Mouse (Mus musculus): ENCODE data around the gene Bin2.

The Bin2 gene

GRCm38 (mm10) chr15:100678581-100678980 is 9.2 kb upstream of the Bin2 start:
- Histone ChIP-seq H3K27me3 (ENCODE audit: insufficient read depth, low read length) (peaks cover 5% of the 10 kb centered on the region), H3K4me1 (replicated peaks; ENCODE audit: low read depth, low read length) (peaks cover 55% of the 10 kb centered on the region), H3K4me3 (replicated peaks; ENCODE audit: low read length) (no peak overlapping the region), H3K9me3 (ENCODE audit: low read length) (no peaks in the 10 kb centered on the region), H3K36me3 (ENCODE audit: insufficient read depth, low read length) (no peaks in the 10 kb centered on the region)
- no peak for TF ChIP-seq NANOG (IDR thresholded peaks at IDR 0.05; ENCODE audit: borderline replicate concordance, low read length)
- no peak for TF ChIP-seq CTCF (conservative IDR thresholded peaks at IDR 0.05; ENCODE audit: low read length)
- no peak for TF ChIP-seq POU5F1 (IDR thresholded peaks at IDR 0.05; ENCODE audit: borderline replicate concordance, low read length)

GRCm38 (mm10) chr15:100677675-100678074 is 8.3 kb upstream of the Bin2 start:
- peaks cover 64% of the 10 kb centered on the region for H3K4me1 ChIP-seq (replicated peaks; ENCODE audit: low read depth, low read length)
- TF ChIP-seq CTCF (conservative IDR thresholded peaks at IDR 0.05; ENCODE audit: low read length) = no peak
- no peaks in the 10 kb centered on the region for H3K9me3 ChIP-seq (ENCODE audit: low read length)
- peaks cover 5% of the 10 kb centered on the region for H3K27me3 ChIP-seq (ENCODE audit: insufficient read depth, low read length)
- H3K36me3 ChIP-seq (ENCODE audit: insufficient read depth, low read length) = no peaks in the 10 kb centered on the region
- no peak overlapping the region for H3K4me3 ChIP-seq (replicated peaks; ENCODE audit: low read length)

GRCm38 (mm10) chr15:100676521-100676920 is 7.2 kb upstream of the Bin2 start:
- H3K27me3 ChIP-seq (ENCODE audit: insufficient read depth, low read length) = peaks cover 5% of the 10 kb centered on the region
- no peaks in the 10 kb centered on the region for H3K9me3 ChIP-seq (ENCODE audit: low read length)
- H3K36me3 ChIP-seq (ENCODE audit: insufficient read depth, low read length) = no peaks in the 10 kb centered on the region
- TF ChIP-seq CTCF (conservative IDR thresholded peaks at IDR 0.05; ENCODE audit: low read length) (peak; percentile 16; the same call in 1 of the 2 replicates), NANOG (IDR thresholded peaks at IDR 0.05; ENCODE audit: borderline replicate concordance, low read length) (no peak), POU5F1 (IDR thresholded peaks at IDR 0.05; ENCODE audit: borderline replicate concordance, low read length) (no peak)
- no peak overlapping the region for H3K4me3 ChIP-seq (replicated peaks; ENCODE audit: low read length)
- peaks cover 60% of the 10 kb centered on the region for H3K4me1 ChIP-seq (replicated peaks; ENCODE audit: low read depth, low read length)

GRCm38 (mm10) chr15:100675486-100675885 is 6.1 kb upstream of the Bin2 start:
- no peaks in the 10 kb centered on the region for H3K36me3 ChIP-seq (ENCODE audit: insufficient read depth, low read length)
- peaks cover 52% of the 10 kb centered on the region for H3K4me1 ChIP-seq (replicated peaks; ENCODE audit: low read depth, low read length)
- peaks cover 10% of the 10 kb centered on the region for H3K27me3 ChIP-seq (ENCODE audit: insufficient read depth, low read length)
- H3K4me3 ChIP-seq (replicated peaks; ENCODE audit: low read length) = no peak overlapping the region
- TF ChIP-seq NANOG (IDR thresholded peaks at IDR 0.05; ENCODE audit: borderline replicate concordance, low read length) (no peak), POU5F1 (IDR thresholded peaks at IDR 0.05; ENCODE audit: borderline replicate concordance, low read length) (no peak), CTCF (conservative IDR thresholded peaks at IDR 0.05; ENCODE audit: low read length) (no peak)
- H3K9me3 ChIP-seq (ENCODE audit: low read length) = no peaks in the 10 kb centered on the region

GRCm38 (mm10) chr15:100674566-100674965 is 5.2 kb upstream of the Bin2 start:
- TF ChIP-seq CTCF (conservative IDR thresholded peaks at IDR 0.05; ENCODE audit: low read length) (no peak), NANOG (IDR thresholded peaks at IDR 0.05; ENCODE audit: borderline replicate concordance, low read length) (no peak), POU5F1 (IDR thresholded peaks at IDR 0.05; ENCODE audit: borderline replicate concordance, low read length) (no peak)
- H3K4me3 ChIP-seq (replicated peaks; ENCODE audit: low read length) = peak overlapping the region; percentile 11; the same call in 1 of the 2 replicates
- no peaks in the 10 kb centered on the region for H3K9me3 ChIP-seq (ENCODE audit: low read length)
- H3K4me1 ChIP-seq (replicated peaks; ENCODE audit: low read depth, low read length) = peaks cover 49% of the 10 kb centered on the region
- peaks cover 17% of the 10 kb centered on the region for H3K27me3 ChIP-seq (ENCODE audit: insufficient read depth, low read length)
- no peaks in the 10 kb centered on the region for H3K36me3 ChIP-seq (ENCODE audit: insufficient read depth, low read length)

GRCm38 (mm10) chr15:100673585-100674391 is 4.4 kb upstream of the Bin2 start:
- peaks cover 20% of the 10 kb centered on the region for H3K27me3 ChIP-seq (ENCODE audit: insufficient read depth, low read length)

GRCm38 (mm10) chr15:100670833-100671232 is 1.5 kb upstream of the Bin2 start:
- TF ChIP-seq CTCF (conservative IDR thresholded peaks at IDR 0.05; ENCODE audit: low read length) (no peak), NANOG (IDR thresholded peaks at IDR 0.05; ENCODE audit: borderline replicate concordance, low read length) (no peak), POU5F1 (IDR thresholded peaks at IDR 0.05; ENCODE audit: borderline replicate concordance, low read length) (no peak)
- Histone ChIP-seq H3K27me3 (ENCODE audit: insufficient read depth, low read length) (peaks cover 28% of the 10 kb centered on the region), H3K4me1 (replicated peaks; ENCODE audit: low read depth, low read length) (peaks cover 71% of the 10 kb centered on the region), H3K4me3 (replicated peaks; ENCODE audit: low read length) (no peak overlapping the region), H3K36me3 (ENCODE audit: insufficient read depth, low read length) (no peaks in the 10 kb centered on the region), H3K9me3 (ENCODE audit: low read length) (no peaks in the 10 kb centered on the region)

More at GRCm38 (mm10) chr15:100673585-100674391, 4.4 kb upstream of the Bin2 start:
- H3K36me3 ChIP-seq (ENCODE audit: insufficient read depth, low read length) = no peaks in the 10 kb centered on the region
- TF ChIP-seq POU5F1 (IDR thresholded peaks at IDR 0.05; ENCODE audit: borderline replicate concordance, low read length) = no peak
- no peak for TF ChIP-seq NANOG (IDR thresholded peaks at IDR 0.05; ENCODE audit: borderline replicate concordance, low read length)
- TF ChIP-seq CTCF (conservative IDR thresholded peaks at IDR 0.05; ENCODE audit: low read length) = no peak
- H3K4me1 ChIP-seq (replicated peaks; ENCODE audit: low read depth, low read length) = peaks cover 50% of the 10 kb centered on the region
- no peaks in the 10 kb centered on the region for H3K9me3 ChIP-seq (ENCODE audit: low read length)
- H3K4me3 ChIP-seq (replicated peaks; ENCODE audit: low read length) = 0 out of 2 replicates have a peak overlapping the region, but pooled peaks have one; percentile 20

- Histone ChIP-seq H3K9me3 (ENCODE audit: low read length) (no peaks in the 10 kb centered on the region), H3K27me3 (ENCODE audit: insufficient read depth, low read length) (peaks cover 28% of the 10 kb centered on the region), H3K36me3 (ENCODE audit: insufficient read depth, low read length) (no peaks in the 10 kb centered on the region), H3K4me3 (replicated peaks; ENCODE audit: low read length) (peak overlapping the region; percentile 80; the same call in 1 of the 2 replicates), H3K4me1 (replicated peaks; ENCODE audit: low read depth, low read length) (peaks cover 72% of the 10 kb centered on the region)
- no peak for TF ChIP-seq POU5F1 (IDR thresholded peaks at IDR 0.05; ENCODE audit: borderline replicate concordance, low read length)
- TF ChIP-seq CTCF (conservative IDR thresholded peaks at IDR 0.05; ENCODE audit: low read length) = no peak
- TF ChIP-seq NANOG (IDR thresholded peaks at IDR 0.05; ENCODE audit: borderline replicate concordance, low read length) = no peak
Measured at GRCm38 (mm10) chr15:100670004-100670403, 651 bp upstream of the Bin2 start.

All from E14TG2a.4 (cell line).